Mouse (Mus musculus) layer of hippocampus, adult 9-10 months (tissue): ENCODE data around the gene Col16a1.

Source experiments
- DNase-seq: peaks from one replicate; pipeline ENCODE4 v3.0.0; 2022; ENCODE audit warnings: low spot score

The Col16a1 gene

DNA sequence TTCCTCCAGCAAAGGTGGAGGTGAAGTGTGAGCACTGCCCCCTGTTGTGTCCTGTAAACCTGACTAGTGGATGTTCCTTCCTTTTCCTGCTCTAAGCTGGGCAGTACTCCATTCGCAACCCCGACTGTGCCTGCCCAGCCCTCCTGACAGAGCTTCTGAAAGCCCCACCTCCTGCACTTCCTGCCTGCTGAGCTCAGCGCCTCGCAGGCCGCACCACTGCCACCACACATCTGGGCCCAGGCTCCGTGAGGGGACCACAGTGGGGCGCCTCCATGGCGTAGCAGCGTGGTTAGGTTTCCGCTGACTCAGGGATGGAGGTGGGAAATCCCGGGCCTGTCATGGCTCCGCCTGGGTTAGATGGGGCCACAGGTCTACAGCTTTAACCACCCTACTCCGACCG, 2.0 kb upstream of the Col16a1 start:
- no peak for DNase-seq

GRCm38 (mm10) chr4:130048203-130048479, 501 bp downstream of the Col16a1 start:
- DNase-seq, result no peak

DNA sequence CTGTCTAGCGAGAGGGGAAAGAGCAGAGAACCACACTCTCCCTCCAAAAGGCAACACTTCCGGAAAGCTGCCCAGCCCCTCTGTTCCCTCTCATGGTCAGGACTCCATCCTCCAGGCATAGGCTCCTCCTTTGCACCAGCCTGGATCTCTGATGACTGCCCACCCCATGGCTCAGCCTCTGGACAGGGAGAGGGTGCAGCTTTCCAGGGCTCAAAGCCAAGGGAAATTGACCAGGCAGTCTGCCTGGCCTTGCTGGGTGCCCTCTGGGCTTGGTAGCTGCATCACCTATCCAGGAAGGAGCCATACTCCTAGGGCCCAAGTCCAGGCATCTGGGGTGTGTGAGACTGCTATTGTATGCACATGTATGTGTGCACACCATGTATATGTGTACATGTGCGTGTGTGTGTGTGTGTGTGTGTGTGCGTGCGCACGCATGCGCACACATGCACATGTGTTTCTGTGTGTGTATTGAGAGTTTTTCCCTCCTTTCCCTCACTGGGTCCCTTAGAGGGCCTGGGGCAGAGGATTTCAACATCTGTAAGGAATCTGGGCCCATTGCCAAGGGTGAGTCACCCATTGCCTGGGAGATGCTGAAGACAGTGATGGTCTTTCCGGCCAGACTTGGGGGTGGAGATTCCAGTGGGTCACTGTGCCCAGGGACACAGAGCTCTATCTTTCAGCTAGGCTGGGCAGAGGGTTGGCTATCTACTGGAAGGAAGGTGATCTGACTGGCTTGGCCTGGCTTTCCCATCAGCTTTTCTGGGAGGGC, 2.6 kb downstream of the Col16a1 start:
- no peak for DNase-seq

- DNase-seq, result no peak
Measured at GRCm38 (mm10) chr4:130052283-130052682, 4.6 kb downstream of the Col16a1 start.

DNA sequence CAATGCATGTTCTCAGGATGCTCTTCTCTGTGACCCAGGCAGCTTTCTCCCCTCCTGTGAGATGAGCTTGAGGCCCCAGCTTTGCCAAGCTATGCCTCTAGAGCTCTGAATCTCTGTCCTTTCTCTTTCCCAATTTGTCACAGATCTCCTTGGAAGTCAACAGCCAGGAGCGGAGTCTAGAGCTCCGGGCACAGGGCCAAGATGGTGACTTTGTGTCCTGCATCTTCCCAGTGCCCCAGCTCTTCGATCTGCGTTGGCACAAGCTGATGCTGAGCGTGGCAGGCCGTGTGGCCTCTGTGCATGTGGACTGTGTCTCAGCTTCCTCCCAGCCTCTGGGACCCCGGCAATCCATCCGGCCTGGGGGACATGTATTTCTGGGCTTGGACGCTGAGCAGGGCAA, 5.5 kb downstream of the Col16a1 start:
- no peak for DNase-seq

DNA sequence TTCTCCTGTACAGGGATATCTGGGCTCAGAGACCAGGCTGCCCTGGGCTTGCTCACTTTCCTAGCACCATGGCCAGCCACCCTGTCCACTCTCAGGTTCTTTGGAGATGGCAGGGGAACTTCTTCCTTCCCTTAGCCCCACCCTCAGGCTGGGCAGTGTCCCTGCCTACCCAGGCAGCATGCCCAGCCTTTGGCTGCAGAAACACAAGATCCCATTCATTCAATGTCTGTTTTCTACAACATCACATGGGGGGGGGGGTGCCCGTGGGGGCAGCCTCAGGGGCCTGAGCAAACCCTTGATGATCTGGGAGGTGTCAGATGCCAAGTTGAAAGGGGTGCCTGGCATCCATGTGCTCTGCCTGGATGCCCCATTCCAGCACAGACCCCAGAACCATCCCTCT, 7.1 kb downstream of the Col16a1 start:
- no peak for DNase-seq

DNA sequence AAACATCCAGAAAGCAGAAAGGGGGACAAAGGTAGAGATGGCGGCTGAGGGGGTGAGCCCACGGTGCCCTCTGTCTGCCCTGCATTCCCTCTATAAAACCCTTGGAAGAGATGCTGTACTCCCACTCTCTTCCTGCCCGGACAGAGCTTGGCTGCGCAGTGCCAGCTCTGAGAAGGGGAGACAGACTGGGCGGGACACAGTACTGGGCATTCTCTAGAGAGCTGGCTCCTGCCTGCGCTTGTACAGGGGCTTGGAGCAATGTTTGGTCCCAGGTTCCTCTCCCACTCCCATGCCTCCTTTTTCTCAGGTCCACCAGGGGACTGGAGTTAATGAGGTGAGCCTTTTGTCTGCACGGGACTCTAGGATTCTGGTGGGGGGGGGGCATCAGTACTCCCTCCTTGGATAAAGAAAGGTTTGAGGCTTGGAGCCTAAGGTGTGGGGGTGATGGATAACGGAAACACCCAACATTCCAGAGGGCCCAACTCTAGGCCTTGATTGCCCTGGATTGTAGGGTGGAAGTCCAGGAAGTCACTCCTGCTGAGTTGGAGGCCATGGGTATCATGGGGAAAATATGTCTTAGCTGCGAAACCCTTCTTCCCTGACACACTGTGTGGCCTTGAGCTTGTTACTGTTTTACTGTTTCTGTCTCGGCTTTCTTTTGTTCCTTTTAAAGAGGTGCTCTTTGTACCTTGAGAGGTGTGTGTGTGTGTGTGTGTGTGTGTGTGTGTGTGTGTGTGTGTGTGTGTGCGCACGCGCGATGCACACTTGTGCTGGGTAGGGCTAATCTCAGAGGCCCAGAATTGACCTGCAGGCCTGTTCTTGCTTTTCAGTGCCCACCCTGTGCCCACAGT, 7.7 kb downstream of the Col16a1 start:
- no peak for DNase-seq

GRCm38 (mm10) chr4:130056011-130056322, 8.3 kb downstream of the Col16a1 start:
- DNase-seq, result no peak

DNA sequence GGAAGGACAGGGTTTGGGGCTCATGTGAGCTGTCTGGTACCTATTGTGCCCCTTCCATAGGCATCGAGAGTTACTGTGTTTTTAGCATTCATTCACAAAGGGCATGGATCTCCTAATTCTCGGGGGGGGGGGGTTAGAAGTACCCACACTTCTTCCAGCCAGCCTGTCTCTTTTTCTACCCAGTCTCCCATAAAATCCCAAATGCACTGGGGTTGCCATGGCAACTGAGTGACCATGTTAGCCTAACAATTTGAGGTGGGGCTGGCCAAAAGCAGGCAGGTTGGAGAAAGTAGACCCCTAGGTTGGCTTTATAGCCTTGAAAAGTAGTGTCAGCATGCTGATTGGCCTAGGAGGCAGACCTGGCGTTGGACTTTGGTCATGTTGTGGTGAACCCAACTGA, 8.8 kb downstream of the Col16a1 start:
- no peak for DNase-seq

GRCm38 (mm10) chr4:130060937-130061336, 13.3 kb downstream of the Col16a1 start:
- DNase-seq, result no peak

DNA sequence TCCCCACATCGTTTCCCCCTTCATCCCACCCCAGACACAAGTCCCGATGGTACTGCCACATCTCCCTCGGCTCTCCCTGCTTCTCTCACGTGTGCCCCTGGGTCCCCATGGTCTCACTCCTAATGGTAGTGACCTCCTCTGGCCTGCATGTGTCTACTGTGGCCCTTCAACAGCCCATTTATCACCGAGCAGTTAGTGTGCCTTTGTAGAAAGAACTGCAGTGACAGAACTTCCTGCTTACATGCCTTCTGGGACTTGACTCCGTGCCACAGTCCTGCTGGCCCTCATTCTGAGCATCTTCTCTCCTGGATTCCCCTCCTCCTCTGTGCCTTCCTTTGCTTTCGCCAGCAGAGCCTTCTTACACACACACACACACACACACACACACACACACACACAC, 15.6 kb downstream of the Col16a1 start:
- DNase-seq, result no peak

DNA sequence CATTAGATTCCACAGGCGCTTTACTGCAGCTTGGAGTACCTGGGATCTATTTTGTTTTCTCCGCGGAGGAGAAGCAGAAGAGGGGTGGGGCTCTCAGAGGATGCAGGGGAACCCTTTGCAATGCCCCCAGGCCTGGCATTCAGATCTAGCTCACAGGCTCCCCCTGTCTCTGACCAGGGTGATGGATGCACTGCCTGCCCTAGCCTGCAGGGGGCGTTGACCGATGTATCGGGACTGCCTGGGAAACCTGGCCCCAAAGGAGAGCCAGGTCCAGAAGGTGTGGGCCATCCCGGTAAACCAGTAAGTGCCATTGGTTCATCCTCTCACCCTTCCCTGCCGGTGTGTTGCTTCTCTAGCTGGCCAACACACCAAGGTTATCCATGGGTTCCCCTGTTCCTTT, 19.2 kb downstream of the Col16a1 start:
- no peak for DNase-seq

- DNase-seq, result no peak
Measured at GRCm38 (mm10) chr4:130070523-130070922, 22.9 kb downstream of the Col16a1 start.

- no peak for DNase-seq
Measured at GRCm38 (mm10) chr4:130071758-130072157, 24.1 kb downstream of the Col16a1 start.

DNA sequence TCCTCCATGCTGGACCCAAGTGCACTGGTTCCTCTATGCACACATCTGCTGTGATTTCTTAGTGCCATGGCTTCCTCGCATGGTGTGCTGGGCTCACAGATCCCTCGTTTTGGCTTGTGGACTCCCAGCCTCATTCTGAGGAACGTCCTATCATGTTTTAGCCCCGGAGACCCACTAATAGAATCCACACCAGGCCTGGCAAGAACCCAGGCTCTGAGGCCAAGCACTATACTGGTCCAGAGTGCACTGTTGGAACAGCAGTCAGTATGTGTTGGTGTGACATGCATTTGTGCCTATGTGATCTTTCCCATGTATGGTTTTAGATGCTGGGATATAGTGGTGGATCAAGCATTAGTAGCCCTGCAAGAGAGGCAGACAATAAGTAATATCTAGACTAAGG, 25.7 kb downstream of the Col16a1 start:
- no peak for DNase-seq

DNA sequence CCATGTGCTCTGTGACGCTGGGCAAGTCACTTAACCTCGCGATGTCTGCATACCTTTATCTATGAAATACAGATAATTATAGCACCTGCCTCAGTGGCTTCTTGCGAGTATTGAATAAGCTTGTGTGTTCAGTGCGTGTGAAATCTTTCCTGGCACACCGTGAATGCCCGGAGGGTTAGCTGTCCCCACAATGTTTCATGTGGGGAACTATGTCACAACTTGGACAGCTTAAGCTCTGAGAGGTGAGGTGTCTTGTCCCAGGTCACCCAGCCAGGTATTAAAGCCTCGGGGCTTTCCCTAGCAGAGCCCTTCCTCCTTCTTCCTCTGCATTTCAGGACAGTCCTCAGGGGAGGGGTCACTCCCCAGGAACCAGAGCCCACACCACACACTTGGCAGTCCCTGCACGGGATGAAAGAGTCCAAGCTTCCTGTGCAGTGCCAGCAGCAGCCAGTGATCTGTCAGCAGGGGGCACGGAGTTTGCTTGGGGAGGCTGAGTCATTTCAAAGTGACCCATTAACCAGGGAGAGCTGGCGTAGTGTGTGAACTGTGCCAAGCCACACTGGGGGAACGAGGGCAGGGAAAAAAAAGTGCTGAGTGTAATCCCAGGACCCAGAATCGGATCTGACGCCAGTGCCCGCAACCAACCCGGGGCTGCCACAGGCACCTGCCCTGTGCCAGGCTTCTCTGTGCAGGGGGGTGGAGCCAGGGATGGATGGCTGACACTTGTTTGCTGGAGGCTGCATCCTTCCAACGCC, 27.3 kb downstream of the Col16a1 start:
- no peak for DNase-seq

DNA sequence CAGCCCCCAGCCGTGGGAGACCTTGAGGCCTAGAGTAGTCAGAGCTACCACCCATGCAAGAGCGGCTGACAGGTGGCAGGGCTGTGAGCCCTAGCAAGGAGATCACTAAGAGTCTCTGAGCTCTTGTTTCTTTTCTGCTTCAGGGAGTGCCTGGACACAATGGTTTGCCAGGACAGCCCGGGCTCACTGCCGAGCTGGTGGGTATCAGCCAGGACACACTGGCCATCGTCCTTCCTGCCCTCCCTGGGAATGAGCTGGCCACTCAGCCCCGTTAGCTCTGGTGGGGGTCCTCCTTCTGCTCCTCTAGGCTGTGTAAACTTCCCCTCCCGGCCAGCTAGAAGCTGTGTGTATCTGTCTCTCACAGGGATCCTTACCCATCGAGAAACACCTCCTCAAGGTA, 29.2 kb downstream of the Col16a1 start:
- DNase-seq, result no peak

DNA sequence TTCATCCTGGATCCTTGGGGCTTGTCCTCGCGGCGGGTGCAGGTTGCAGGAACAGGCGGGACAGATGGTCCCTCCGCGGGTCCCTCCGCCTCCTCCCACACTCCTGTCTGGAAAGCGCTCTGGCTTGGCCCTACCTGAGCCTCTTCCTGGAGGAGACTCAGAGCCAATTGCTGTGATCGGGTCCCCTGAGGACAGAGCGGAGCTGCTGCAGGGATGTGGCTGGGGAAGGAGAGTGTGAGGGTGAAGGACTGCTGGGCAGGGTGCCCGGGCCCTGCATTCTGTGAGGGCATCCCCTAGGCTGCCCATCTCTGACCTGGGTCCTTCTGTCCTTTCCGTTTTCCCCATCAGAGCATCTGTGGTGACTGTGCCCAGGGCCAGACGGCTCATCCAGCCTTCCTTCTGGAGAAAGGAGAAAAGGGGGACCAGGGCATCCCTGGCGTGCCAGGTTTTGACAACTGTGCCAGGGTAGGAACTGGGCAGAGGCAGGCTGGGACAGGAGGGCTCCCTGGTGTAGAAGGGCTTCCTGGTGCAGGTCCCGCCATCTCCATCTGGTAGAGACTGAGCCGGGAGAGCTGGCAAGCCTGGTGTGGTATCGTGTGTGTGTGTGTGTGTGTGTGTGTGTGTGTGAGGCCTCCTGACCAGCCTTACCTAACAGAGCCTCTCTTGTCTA, 31.3 kb downstream of the Col16a1 start:
- DNase-seq, result no peak

DNA sequence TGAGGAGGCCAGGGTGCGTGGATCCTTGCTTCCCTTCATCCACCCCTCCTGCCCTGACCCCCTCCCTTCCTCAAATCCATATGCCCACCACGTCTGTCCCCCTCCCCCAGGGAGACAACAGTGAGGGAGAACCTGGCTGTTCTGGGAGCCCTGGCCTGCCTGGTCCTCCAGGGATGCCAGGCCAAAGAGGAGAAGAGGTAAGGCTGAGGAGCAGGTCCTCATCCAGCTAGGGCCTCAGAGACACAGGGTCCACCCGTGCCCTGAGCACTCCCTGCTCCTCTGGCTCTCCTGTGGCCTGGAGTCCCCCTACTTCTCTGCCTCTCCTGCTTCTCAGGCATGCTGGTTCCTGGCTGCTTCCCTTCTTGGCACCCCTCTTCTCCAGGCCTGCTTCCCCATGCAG, 31.9 kb downstream of the Col16a1 start:
- DNase-seq, result no peak

DNA sequence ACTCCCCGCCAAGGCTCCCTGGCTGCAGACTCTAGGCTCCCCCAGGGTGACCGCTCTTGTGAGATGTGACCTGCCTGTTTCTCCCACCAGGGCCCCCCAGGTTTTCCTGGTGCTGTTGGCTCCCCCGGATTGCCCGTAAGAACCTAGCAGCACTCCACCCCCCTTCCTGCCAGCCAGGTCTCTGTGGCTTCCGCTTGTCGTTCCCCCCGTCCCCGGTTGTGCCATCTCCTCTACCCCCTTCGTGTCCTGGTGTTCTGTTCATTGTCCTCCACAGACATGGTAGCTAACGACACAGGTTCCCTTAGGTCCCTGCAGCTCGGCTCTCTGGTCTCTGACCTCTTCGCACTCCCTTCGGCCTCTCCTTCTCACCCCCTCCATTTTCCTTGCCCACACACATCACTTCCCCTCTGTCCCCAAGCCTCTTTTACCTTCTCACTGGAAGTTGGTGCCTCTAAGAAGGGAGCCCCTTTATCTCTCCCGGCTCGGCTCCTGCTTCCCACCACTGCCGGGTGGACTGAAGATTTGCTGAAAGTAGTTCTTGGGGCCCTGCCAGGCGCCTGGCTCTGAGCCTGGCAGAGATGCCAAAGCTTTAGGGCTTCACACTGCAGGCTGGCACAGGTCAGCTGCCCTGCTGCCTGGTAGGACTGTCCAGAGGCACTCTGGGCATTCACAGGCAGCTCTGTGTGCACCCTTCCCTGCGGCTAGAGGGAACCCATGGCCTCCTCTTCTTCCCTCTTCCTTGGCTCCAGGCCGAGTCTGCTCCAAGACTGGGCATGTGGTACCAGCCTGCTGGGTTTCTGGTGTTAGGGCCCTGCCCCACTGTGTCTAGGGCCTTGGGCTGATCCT, 33.9 kb downstream of the Col16a1 start:
- peak; percentile 21 for DNase-seq

DNA sequence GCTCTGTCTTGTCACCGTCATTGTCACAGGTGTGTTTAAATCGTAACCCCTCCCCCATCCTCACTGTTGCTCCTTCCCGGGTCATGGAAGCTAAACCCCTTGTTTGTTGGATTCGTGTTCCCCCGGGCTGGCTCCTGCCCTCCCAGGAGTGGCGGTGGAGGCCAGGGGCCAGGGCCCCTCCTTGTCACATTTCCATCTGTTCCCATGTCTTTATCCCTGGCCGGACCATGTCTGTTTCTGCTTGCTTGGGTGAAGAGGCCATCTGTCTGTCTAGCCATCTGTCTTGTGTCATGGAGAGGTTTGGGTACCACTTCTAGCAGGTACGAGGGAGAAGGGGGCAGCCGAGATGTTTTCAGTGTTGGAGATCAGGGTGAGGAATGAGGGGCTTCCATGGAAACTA, 34.6 kb downstream of the Col16a1 start:
- DNase-seq, result no peak
